Mouse (Mus musculus): ENCODE data around the gene Zfp580.

Gene Zfp580

DNA sequence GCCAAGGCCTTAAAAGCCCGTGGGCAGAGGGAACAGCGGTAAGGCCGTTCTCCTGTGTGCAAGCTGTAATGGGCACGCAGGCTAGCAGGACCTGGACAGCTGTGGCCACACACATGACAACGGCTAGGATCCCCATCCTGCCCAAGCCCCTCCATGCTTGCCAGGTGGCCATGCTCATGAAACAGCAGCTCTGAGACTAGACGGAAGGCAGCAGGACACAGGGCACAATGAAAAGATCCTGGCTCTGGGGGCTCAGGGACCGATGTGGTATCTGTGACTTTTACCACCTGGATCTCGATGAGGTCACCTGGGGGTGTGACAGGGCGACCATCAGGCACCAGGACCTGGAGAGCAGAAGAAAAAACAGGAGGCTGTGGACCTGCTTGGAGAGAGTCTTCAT lies 15.2 kb upstream of the Zfp580 start:
- DNase-seq: no peak

DNA sequence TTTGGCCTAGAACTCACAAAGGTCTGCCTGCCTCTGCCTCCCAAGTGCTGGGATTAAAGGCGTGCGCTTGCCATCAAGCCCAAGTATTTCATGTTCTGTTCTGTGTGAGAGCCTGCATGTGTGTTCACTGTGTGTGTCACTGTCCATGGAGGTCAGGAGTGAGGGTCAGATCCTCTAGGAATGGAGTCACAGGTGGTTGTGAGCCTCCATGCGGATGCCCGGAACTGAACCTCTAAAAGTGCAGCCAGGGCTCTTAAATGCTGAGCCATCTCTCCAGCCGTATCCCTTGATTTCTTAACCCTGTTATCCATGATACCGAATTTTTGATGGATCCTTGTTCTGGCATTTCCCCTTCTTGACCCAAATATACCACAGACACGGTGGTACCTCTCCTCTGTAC lies 14.3 kb upstream of the Zfp580 start:
- no peak for DNase-seq

DNA sequence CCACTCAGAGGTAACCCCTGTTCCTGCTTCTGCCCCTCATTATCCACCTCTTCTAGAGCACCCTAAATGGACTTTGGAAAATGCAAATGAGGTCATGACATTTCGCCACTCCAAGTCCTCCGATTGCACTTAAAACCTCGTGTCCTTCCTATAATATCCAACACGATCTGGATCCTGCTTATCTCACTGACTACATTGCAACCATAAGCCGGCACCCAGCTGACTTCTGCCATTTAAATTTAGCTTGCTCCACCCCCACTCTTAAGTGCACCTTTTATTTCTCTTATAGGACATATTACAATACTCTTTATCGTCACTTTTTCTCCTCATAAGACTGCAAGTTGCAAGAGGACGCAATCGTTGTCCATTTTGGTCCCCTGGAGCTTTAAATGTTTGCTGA lies 13.9 kb upstream of the Zfp580 start:
- DNase-seq: no peak

DNA sequence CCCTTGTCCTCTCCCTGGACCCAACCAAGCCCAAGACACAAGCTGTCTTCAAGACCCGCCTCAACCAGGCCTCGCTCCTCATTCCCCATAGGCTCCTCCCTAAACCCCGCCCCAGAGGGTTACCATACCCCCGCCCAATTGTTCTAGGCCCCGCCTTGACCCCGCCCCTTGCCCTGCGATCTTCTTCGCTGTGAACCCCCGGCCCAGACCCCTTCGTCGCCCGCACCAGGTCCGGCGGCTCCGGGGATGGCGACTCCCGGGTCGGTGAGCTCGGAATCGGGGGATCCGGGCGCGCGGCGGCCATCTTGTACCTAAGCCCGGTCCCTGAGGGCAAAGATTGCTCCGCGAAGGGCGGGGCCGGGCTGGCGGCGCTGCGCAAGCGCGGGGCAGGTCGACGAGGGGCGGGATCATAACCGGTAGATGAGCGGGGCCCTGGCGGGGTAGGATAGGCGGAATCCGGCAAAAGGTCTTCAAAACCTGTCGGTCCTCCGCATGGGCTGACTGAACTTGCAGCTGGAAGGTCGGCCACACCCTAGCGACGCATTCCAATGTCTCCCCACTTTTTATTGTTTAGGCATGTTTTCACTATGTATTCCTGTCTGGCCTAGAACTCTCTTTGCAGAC lies 13.1 kb upstream of the Zfp580 start, which contains the start of gene Zfp784:
Zfp784 (minus strand) TSS at position 338 of the 624 bp plus-strand sequence.
- DNase-seq: peak; percentile 88 to 90

DNA sequence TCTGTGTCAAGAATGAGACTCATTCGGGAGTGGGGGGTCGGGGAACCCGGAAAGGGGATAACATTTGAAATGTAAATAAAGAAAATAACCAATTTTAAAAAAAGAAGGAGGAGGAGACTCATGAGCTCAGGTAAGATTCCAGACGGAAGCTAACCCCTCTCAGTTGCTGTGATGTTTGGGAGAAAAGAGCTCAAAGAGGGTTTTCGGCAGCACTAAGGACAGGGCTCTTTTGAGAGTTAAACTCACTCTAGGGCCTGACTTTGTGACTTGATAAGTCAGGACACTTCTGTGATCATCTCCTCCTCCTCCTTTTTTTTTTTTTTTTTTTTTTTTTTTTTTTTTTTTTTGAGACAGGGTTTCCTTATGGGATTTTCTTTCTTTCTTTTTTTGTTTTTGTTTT lies 12.4 kb upstream of the Zfp580 start:
- no peak for DNase-seq

DNA sequence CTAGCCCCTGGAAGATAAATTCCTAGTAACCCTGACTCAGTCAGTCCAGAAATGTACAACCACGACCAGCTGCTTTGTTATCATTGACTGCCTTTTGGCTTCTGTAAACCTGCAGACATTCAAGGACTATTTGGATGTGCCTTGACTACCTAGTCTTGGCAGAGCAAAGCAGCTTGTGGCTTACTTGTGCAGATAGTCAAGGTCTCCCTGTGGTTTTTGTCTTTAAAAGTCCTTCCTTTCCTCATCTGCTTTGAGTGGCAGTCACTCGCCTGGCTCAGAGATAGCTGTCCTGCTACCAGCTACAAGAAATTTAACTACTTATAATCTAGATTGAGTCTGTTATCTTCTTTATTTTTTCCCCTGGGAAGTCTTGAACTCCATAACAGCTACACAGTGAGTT lies 6.4 kb upstream of the Zfp580 start:
- no peak for DNase-seq

DNA sequence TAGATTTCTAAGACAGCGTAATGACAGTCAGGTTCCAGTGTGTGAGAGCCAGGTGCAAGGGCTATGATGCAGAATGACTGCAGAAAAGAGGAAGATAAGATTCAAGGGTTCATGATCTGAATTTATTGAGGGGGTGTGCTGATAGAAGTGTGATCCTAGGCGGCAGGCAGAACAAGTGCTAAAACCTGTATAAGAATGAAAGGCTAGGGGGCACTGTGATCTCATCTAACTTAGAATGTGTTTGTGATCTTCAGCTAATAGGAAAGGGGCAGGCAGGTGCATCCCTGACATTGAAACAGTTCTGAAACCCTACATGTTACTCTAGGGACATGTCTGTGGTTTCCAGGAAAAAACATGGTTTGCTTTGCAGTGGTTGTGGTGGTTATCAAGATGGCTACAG lies 5.2 kb upstream of the Zfp580 start:
- DNase-seq: no peak

DNA sequence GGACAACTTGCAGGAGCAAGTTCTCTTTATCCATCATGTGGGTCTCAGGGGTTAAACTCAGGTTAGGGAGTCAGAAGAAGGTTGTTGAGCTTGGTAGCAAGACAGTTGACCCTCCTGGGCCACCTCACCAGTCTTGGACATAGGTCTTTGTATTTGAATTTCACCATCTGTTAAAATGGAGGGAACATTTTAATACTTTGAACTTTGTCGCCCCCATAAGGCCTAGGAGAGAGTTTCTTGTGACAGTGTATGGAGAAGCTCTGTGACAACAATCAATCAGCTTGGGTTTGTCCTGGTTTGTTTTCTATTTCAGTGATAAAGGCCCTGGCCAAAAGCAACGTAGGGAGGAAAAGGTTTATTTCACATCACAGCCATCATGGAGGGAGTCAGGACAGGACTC lies 4.0 kb upstream of the Zfp580 start:
- DNase-seq: no peak

DNA sequence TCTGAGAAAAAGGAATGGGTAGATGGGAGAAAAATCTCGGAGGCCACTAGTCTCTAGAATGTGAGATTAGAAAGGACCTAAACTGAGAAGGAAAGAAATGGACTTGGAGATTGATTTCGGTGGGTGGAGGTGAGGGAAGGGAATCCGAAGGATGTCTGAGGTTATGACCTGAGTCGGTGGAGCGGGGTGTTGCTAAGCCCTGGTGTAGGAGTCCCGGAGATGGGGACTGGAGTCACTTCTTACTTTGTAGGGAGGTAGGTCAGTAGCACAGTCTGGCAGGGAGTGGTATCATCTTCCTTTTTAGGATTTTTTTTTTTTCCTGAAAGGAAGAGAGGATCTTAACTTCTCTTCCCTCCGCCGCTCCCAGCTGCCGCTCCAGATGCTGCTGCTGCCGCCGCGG lies 1.1 kb downstream of the Zfp580 start:
- no peak for DNase-seq

DNA sequence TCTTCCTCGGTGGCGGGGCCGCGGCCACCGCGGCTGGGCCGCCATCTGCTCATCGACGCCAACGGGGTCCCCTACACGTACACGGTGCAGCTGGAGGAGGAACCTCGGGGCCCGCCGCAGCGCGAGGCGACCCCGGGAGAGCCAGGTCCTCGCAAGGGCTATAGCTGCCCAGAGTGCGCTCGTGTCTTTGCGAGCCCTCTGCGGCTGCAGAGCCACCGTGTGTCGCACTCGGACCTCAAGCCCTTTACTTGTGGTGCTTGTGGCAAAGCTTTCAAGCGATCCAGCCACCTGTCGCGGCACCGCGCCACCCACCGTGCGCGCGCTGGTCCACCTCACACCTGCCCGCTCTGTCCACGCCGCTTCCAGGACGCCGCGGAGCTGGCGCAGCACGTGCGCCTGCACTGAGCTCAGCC lies 1.6 kb downstream of the Zfp580 start:
- no peak for DNase-seq

DNA sequence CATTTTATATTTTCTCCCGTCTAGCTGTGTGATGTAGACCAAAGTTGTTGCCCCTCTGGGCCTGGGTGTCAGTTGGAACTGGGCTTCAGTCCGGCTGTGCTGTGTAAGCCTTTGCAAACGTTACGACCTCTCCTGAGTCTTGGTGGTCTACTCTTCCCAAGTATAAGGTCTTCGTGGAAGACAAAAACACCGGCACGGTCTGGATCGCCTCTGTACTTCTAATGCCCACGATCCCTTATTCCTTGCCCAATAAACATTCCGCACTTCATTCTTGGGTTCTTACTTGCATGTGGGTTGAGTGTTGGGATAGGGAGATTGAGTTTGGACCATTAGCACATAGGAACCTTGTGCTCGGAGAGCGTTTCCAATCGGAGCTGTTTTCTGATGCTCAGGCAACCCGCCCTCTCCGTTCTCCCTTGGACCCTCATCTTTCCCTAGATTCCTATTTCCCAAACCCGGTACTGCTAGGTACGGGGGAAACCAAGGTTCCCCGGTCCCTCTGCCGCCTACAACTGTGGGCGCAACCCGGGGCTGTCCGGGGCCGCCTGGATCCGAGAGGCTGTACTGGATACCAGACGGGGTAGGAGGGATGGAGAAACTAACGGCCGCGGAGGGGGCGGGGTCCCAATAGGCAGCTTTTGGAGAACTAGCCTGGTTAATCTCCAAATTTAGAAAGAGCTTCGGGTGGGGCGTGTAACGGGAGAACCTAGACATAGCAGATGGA lies 2.3 kb downstream of the Zfp580 start:
- no peak for DNase-seq

DNA sequence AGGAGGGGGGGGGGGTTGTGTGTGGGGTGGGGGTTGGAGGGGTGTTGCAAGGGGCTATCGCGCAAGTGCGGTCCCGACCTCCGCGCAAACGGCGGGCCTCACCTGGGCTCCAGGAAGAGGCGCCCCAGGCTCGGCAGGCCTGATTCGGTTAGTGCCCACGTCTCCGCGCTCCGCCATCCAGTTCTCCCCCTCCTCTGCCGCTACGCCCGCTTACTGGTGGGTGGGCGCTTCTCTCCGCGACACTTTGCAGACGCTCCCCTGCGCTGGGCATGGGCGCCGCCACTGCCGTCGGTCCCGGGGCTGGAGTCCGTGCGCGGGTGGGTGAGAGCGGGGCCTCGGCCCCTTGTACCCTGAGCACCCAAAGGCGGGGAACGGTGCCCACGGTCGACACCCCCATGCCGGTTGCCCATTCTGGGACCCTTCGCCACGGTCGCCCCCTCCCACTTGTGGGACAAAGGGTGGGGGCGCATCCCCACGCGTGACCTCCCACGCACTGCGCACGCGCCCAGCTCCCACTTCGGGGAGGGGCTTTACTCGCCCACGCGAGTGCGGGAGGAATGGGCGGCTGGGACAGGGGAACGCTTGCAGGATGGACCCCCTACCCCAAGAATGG lies 5.4 kb downstream of the Zfp580 start:
- DNase-seq: no peak

DNA sequence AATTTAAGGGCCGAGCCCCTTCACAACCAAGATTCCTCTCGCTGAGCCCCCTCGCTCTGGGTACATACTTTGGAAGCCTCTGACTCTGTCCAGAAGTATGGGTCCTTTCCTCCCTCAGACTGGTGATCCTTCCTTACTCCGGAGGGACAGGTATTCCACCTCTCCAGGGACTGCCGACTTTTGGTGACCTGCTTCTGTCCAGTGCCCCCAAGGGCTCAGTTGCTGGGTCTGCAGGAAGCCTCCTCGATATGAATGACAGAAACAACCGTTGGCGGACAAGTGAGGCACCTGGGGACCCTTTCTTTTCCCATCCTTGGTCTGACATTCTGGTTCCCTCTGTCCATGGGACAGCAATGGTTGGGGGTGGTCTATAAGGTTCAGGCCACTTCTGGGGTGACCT lies 6.0 kb downstream of the Zfp580 start:
- no peak for DNase-seq

DNA sequence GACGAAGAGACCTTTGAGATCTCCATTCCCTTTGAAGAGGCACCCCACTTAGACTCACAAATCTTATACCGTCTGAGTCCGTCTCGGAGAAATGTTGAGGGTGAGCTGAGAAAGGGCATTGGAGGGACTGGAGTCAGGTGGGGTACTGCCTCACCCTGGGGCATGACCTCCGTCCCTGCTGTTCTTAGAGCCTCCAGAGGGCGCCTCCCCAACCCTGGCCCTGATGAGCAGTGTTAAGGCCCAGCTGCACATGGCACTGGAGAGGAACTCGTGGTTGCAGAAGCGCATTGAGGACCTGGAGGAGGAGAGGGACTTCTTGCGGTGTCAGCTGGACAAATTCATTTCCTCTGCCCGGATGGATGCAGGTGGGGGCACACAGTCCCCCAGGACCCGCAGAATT lies 6.5 kb downstream of the Zfp580 start:
- no peak for DNase-seq

DNA sequence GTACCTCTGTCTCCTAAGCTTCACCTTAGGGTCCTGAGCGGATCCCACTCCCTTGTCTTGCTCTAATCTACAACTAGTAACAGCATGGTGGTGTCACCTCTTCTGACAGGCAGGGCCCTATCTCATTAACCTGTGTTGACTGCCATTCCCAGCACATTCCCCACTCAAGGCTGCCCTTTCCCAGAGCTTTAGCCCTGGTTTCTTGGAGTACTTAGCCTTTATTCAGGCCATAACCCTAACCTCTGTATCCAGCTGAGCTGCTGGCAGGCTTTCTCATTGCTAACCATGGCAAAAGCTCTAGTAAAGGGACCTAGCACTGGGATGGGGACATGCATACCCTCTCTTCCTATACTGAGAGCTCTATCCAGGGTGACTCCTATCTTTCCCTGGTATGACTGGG lies 7.3 kb downstream of the Zfp580 start:
- DNase-seq: no peak

DNA sequence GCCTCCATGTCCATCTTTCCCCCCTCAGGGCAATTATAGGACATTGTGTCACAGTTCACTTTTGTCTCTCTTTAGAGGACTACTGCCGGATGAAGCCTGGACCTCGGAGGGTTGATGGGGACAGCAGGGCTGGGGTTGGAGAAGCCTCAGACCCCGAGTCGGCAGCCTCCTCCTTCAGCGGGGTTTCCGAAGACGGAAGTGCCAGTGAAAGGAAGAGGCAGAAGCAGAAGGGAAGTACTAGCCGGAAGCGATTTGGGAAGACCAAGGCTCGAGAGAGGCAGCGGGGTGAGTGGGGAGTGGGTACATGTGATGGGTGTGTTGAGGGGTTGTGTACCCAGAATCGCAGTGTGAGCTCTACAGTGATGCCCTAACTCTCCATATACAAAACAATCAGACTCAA lies 8.1 kb downstream of the Zfp580 start:
- no peak for DNase-seq

DNA sequence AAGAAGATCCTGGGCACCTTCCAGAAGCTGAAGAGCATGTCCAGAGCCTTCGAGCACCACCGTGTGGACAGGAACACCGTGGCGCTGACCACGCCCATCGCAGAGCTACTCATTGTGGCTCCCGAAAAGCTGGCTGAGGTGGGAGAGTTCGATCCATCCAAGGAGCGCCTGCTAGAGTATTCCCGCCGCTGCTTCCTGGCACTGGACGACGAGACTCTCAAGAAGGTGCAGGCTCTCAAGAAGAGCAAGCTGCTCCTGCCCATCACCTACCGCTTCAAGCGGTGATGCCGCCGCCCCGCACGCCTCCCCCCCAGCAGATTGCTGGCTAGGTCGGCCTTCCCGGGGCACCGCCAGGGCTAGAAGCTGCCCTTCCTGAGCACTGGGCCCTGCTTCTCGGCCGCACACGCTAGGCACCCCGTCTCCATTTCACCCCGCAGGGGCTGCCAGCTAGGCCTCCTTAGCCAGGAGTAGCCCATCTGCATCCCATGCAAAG lies 8.9 kb downstream of the Zfp580 start:
- DNase-seq: peak; percentile 56 to 67

DNA sequence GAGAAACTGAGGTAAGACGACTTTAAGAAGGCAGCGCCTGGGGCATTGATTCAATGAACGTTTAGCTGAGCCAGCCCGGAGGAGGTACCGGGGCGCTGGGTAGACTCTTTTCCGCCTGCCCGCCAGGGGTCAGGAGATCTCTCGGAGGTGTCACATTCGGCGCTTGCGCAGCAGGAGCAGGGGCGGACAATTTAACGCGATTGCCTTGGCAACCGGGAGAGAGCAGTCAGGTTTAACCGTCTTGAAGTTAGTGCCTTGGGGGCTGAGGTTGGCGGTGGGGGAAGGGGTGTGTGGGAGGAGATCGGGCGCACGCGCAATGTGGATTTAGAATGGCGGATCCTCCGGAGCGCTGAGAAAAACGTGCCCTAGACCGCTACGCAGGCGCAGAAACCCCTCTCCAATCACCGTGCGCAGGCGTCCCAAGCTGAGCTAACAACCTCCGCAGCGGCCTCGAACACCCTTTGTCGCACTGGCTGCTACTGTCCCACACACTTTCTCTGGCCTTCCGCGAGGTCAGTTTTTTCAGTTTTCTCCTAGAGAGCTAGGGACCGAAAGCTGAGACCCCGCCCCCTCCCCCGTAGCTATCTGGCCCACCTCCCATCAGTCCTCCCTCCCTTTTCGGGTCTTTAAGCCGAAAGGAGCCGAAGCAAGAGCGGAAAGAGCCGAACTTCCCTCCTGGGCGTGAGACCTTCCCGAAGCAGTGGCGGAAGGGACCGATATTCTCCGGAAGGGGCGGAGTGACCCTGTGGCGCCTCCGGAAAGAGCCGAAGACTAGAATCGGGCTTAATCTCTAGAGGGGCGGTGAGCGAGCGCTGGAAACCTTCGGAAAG lies 9.8 kb downstream of the Zfp580 start:
- peak; percentile 95 to 98 for DNase-seq

DNA sequence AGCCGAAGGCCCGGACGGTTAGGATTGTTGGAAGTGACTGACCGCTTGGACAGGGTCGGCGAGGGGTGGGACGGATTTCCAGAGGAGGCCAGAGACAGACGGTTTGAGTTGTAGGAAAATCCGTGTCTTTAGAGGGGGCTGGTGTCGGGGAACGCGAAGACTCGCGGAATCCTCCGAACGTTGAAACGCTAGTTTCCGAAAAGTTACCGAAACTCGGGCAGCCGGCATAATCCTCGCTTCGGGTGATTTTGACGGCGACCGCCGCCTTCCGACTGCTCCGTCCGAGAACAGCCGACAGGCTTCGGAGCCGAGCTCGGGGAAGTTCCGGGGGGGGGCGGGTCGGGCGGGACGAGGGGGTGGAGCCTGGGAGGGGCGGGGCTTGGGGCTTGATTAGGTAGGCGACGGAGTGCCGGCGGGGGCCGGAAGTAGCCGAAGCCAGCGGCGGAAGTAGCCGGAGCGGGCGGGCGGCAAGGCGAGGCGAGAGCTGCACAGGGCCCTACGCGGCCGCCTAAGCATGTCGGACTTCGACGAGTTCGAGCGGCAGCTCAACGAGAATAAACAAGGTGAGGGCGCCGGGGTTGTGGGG lies 10.5 kb downstream of the Zfp580 start, which contains the start of gene U2af2:
U2af2 (plus strand) TSS at position 370 of the 586 bp plus-strand sequence.
- peak; percentile 90 to 91 for DNase-seq

DNA sequence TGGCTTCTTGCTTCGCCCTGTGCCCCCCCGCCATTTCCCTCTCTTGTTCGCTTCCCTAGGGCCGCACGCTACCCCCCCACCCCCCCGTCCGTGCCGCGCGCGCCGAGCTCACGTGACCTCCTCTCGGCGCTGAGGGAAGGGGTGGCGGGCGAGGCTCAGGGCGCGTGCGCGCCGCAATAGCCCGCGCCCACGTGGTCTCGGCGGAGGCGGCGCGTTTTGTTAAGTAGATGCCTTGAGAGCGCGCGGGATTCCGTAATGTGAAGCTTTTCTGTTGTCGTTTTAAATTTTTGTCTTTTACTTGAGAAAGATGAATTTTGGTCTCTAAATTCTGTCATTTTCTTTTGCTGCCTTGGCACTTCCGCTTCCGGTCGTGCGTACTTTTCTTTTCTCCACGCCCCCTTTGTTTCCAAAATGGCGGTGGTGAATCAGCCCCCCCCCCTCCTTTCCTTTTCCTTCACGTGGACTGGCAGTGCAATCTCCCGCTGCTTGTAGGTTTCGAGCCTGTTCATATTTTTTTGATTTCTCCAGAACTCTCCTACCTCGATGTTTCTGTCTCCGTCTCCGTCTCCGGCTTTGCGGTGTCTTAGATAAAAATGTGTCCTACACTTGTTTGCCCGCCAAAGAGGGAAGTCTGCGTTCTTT lies 11.1 kb downstream of the Zfp580 start:
- DNase-seq: peak in 1 of 2 experiments; percentile 63

DNA sequence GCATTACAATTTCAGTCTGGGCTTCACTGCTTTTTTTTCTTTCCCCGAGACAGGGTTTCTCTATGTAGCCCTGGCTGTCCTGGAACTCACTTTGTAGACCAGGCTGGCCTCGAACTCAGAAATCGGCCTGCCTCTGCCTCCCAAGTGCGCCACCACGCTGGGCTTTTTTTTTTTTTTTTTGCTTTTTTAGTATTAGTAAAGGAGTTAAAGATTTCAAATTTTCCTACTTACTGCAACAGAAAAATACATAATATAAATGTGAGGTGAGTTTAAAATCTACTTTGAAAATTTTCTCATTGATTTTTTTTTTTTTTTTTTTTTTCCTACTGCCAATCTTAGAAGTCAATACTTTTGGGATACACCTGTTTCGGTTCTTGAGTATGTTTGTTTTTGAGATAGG lies 13.5 kb downstream of the Zfp580 start:
- no peak for DNase-seq

DNA sequence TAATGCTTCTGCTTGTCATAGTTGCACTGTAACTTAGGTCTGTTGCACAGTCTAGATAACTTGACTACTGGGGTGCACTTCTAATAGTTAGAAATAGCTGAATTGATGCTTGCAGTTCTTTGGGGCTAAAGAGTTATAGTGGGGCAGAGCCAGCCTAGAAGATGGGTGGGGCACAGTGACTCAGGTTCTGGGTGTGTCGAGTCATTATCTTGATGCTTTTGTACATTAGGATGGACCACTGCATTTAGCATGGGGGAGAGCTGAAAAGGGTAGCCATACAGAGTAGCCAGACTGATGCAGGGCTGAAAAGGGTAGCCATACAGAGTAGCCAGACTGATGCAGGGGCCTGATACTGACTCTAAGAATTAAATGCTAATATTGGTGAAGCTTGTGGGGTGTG lies 22.2 kb downstream of the Zfp580 start:
- no peak for DNase-seq
